Mouse (Mus musculus) neural tube, embryonic 11.5 days (tissue): ENCODE measurements around the gene Ptpre. TPM values are rescaled to one million over a fixed set of nuclear protein-coding genes. Genes with fewer than 3 reads are reported as not detected.

Source experiments
- ATAC-seq: fragments of 200-750 bp; cut with Nextera tagmentation; 2 replicates; pipeline ENCODE4 v1.8.0; 2017; ENCODE audit warnings: moderate number of reproducible peaks, mild to moderate bottlenecking, moderate TSS enrichment, moderate library complexity; ENCODE audit not compliant: insufficient read depth, low FRiP score, low TSS enrichment
- DNase-seq: peaks from one replicate; pipeline ENCODE4 v3.0.0-alpha.2; 2015; ENCODE audit warnings: low spot score
- H3K27ac ChIP-seq: fragments of 300-500 bp; sonication (generic); 2 replicates; pipeline ENCODE4 v1.5.1; 2014; ENCODE audit warnings: low read depth, mild to moderate bottlenecking, low read length
- H3K27me3 ChIP-seq: fragments of 300-500 bp; sonication (generic); 2 replicates; pipeline ENCODE4 v1.6.1; 2014; ENCODE audit warnings: mild to moderate bottlenecking, low read length, mixed read lengths; ENCODE audit not compliant: control insufficient read depth, insufficient read depth
- H3K36me3 ChIP-seq: fragments of 300-500 bp; sonication (generic); 2 replicates; pipeline ENCODE4 v1.6.1; 2014; ENCODE audit warnings: mild to moderate bottlenecking, low read length, moderate library complexity, mixed read lengths; ENCODE audit not compliant: control insufficient read depth, insufficient read depth
- H3K4me1 ChIP-seq: fragments of 300-500 bp; sonication (generic); 2 replicates; pipeline ENCODE4 v1.6.1; 2014; ENCODE audit warnings: low read length, mixed read lengths; ENCODE audit not compliant: control insufficient read depth, insufficient read depth
- H3K4me2 ChIP-seq: fragments of 300-500 bp; sonication (generic); 2 replicates; pipeline ENCODE4 v1.6.1; 2014; ENCODE audit warnings: low read depth, mild to moderate bottlenecking, moderate library complexity
- H3K4me3 ChIP-seq: fragments of 300-500 bp; sonication (generic); 2 replicates; pipeline ENCODE4 v1.5.1; 2014; ENCODE audit warnings: low read depth, low read length
- H3K9ac ChIP-seq: fragments of 300-500 bp; sonication (generic); 2 replicates; pipeline ENCODE4 v1.6.1; 2014; ENCODE audit warnings: mild to moderate bottlenecking, low read length
- H3K9me3 ChIP-seq: fragments of 300-500 bp; sonication (generic); 2 replicates; pipeline ENCODE4 v1.6.1; 2016; ENCODE audit warnings: low read length; ENCODE audit not compliant: control insufficient read depth
- WGBS: fragments of 180-500 bp; shearing (Covaris S2); extraction: QIAGEN DNeasy Blood & Tissue Kit; methylation state at CpG from one replicate; pipeline ENCODE4 v1.1.7; 2014; 5-methylcytosine and 5-hydroxymethylcytosine counted together
- microRNA counts: library from miRNA; unstranded; fragments of <30 nt; microRNA quantifications from one replicate; lab custom pipeline; 2015
- microRNA-seq: library from miRNA; unstranded; fragments of <30 nt; microRNA quantifications from one replicate; pipeline ENCODE4, GENCODE M21; 2016
- polyA plus RNA-seq: library from polyadenylated mRNA; unstranded; fragments of >200 nt; fragmentation: Nextera tagmentation; extraction: Ambion mirVana; gene quantifications from 2 replicates; pipeline ENCODE4 v1.2.1, GENCODE M21; 2014

The Ptpre gene
- polyA plus RNA-seq, 1 experiment from 2014 or later = 0.97 TPM

GRCm38 (mm10) chr7:135734911-135735646 is 197.8 kb downstream of the Ptpre start:
- Histone ChIP-seq H3K4me2 (no peak overlapping the region), H3K9ac (no peak overlapping the region), H3K27ac (no peak overlapping the region), H3K9me3 (no peaks in the 10 kb centered on the region), H3K4me3 (no peak overlapping the region), H3K4me1 (no peaks in the 10 kb centered on the region), H3K36me3 (no peaks in the 10 kb centered on the region), H3K27me3 (no peaks in the 10 kb centered on the region)
- DNase-seq (no peak), ATAC-seq (no peak)
- WGBS = 89% methylated on average over 9 of the region's 9 CpGs

MicroRNAs within 50 kb of the gene (microRNA counts, 519-probe panel; counts per million panel counts)
- microRNA mmu-miR-1962 (lab: Ali Mortazavi, UCI) = 171 counts per million, percentile 57 among the panel's probes with 10 or more counts

Small RNA genes lying within 50 kb of the gene (microRNA-seq; reads per million reads assigned to microRNA genes)
- not detected for gene Mir1962

Other genes with a start within 250 kb of the Ptpre start
- gene Foxi2, start 127.2 kb upstream of the Ptpre start, polyA plus RNA-seq = 0.08 and 0.12 TPM in 2 replicates
- gene Clrn3, start 8.8 kb upstream of the Ptpre start, polyA plus RNA-seq = 0.14 TPM in 1 of 2 replicates, not detected in the other
- 50.8 and 52.1 TPM in 2 replicates for gene Mki67, start 178.9 kb downstream of the Ptpre start, polyA plus RNA-seq